Mouse (Mus musculus) v-Abl transformed pro-B cells (cell line): Measurements from ENCODE around the gene 2310011J03Rik.

Experiments used
- in situ Hi-C, 2 experiments: fragments of 400-800 bp; cut with MboI; formaldehyde crosslinking; loops; one replicate each; pipeline ENCODE4 v1.15.1; 2025; ENCODE audit not compliant: unreplicated experiment in 2 of 2

The 2310011J03Rik gene

GRCm38 (mm10) chr10:80320340-80320760 lies at the start of gene 2310011J03Rik:
Gene 2310011J03Rik (minus strand): TSS chr10:80320537.
- in situ Hi-C loops = loop anchor here in 1 of 2 experiments (5.0 kb wide), 1 partner anchor 53 kb away; no protein-coding TSS in a partner anchor

GRCm38 (mm10) chr10:80368392-80368791 lies 48.1 kb upstream of the 2310011J03Rik start:
- in situ Hi-C loops = no loop called here

DNA sequence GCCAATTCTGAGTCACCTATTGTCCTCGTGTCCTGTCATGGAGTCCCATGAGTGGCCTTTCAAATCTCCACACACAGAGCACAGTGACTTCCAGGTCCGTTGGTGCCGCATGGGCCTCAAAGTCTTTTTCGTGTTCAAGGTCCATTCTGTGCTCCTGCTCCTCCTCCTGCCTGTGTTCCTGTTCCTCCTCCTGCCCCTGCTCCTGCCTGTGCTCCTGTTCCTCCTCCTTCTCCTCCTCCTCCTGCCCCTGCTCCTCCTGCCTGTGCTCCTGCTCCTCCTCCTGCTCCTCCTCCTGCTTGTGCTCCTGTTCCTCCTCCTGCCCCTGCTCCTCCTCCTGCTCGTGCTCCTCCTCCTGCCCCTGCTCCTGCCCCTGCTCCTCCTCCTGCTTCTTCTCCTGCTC lies 47.6 kb upstream of the 2310011J03Rik start:
- in situ Hi-C loops = no loop called here

DNA sequence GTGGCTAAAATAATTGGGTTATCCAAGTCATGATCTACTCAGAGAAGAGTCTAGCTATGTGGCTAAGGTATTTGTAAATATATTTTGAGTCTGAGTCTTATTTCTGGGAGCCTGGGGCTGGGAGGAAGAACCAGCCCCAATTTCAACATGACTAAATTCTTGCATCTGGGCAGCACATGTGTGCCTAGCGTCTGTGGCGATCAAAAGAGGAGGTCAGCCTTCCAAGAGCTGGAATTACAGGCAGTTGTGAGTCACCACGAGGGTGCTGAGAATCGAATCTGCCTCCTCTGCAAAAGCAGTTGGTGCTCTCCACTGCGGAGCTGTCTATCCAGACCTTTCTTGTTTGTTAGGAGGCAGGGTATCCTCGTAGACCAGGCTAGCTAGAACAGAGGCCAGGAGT lies 45.4 kb upstream of the 2310011J03Rik start:
- in situ Hi-C loops = no loop called here

DNA sequence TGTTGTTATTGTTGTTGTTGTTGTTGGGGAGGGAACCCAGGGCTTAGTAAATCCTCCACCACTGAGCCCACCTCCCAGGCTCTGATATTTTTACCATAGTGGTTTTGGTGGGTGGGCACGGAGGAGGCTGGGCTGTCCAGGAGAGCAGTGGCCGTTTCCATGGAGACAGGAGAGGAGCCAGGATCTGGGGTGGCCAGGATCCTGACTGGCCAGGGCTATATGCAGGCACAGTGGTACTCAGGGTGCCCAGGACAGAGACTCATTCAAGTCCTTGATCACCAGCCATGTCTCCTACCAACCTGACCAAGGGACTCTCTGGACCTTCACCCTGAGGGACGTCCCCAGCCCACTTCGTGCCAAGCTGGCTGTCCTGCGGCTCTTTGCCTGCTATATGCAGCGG lies 43.4 kb upstream of the 2310011J03Rik start:
- in situ Hi-C loops = no loop called here

DNA sequence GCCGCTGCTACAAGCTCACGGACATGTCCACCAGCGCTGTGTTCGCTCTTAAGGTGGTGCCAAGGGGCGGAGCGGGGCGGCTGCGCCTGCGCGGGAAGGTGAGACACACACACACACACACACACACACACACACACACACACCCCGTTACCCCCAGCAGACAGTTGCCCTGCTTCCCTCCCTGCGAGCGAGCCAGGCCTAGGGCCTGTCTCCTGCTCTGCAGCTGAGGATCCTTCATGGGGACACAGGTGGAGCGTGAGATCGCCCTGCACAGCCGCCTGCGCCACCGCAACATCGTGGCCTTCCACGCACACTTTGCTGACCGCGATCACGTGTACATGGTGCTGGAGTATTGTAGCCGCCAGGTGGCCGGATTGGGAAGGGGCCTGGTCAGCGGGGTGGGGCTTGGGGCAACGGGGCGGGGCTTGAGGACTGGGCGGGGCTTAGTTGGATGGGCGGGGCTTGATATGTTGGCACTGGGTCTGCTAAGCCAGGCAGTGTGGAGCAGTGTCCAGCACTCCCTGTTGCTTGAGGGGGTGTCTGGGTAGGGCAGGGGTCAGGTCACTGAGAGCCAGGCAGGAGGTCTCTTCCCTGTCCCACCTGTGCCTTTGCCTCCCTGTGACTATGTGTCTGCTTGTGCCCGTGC lies 37.8 kb upstream of the 2310011J03Rik start:
- in situ Hi-C loops = no loop called here

- in situ Hi-C loops = no loop called here
Observed at GRCm38 (mm10) chr10:80357336-80357735, 37.0 kb upstream of the 2310011J03Rik start.

GRCm38 (mm10) chr10:80356737-80357136 lies 36.4 kb upstream of the 2310011J03Rik start:
- in situ Hi-C loops = no loop called here

DNA sequence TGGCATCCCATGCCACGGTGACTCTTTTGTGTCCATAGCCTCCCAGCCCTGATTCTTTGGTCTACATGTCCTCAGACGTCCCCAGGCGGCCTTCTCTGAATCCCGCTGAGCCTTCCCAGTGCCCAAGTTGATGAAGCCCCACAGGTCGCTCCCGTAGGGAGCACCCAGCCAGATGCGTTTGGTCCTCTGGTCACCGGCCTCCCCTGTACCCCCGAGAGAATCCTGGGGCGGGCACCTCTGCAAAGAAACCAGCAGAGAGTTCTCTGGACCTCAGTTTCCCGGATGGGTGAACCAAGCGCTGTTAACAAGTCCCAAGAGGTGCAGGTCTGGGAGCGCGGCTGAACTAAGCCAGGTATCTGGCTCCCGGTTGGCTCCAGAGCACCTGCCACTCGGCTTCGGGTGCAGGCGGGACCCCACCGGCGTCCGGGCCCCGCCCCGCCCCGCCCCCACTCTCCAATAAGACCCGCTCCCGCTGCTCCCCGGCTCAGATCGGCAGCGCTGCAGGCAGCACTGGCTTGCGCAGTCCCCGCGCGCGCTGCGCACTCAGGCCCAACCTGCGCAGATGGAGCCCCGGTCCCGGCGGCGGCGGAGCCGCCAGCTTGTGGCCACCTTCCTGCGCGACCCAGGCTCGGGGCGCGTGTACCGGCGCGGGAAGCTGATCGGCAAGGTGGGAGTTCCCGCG lies 35.8 kb upstream of the 2310011J03Rik start, which contains the start of gene Plk5:
Gene Plk5, plus strand, starts transcription at position 459 of the 682 bp plus-strand sequence.
- in situ Hi-C loops = no loop called here

- in situ Hi-C loops = no loop called here
Observed at GRCm38 (mm10) chr10:80355431-80355830, 35.1 kb upstream of the 2310011J03Rik start.

GRCm38 (mm10) chr10:80352727-80353126 lies 32.4 kb upstream of the 2310011J03Rik start:
- in situ Hi-C loops = no loop called here

GRCm38 (mm10) chr10:80351896-80352295 lies 31.6 kb upstream of the 2310011J03Rik start:
- in situ Hi-C loops = no loop called here

- in situ Hi-C loops = no loop called here
Observed at GRCm38 (mm10) chr10:80350292-80350691, 30.0 kb upstream of the 2310011J03Rik start.

GRCm38 (mm10) chr10:80348981-80349380 lies 28.6 kb upstream of the 2310011J03Rik start:
- in situ Hi-C loops = loop anchor here (5.0 to 10.0 kb wide), 3 partner anchors 54 to 177 kb away; partner anchors contain the start of genes 1600002K03Rik (in 1 of the 2), Apc2 (in 1 of the 2), Efna2 (in 1 of the 2) and Rps15 (in 1 of the 2)

GRCm38 (mm10) chr10:80348244-80348781 lies 28.0 kb upstream of the 2310011J03Rik start, which contains the start of gene Adamtsl5:
Gene Adamtsl5 (minus strand): TSS chr10:80348412.
- in situ Hi-C loops = loop anchor here (5.0 to 10.0 kb wide), 3 partner anchors 54 to 176 kb away; partner anchors contain the start of genes 1600002K03Rik (in 1 of the 2), Apc2 (in 1 of the 2), Efna2 (in 1 of the 2) and Rps15 (in 1 of the 2)

- in situ Hi-C loops = loop anchor here (5.0 to 10.0 kb wide), 3 partner anchors 53 to 175 kb away; partner anchors contain the start of genes 1600002K03Rik (in 1 of the 2), Apc2 (in 1 of the 2), Efna2 (in 1 of the 2) and Rps15 (in 1 of the 2)
Observed at GRCm38 (mm10) chr10:80347514-80347967, 27.2 kb upstream of the 2310011J03Rik start.

DNA sequence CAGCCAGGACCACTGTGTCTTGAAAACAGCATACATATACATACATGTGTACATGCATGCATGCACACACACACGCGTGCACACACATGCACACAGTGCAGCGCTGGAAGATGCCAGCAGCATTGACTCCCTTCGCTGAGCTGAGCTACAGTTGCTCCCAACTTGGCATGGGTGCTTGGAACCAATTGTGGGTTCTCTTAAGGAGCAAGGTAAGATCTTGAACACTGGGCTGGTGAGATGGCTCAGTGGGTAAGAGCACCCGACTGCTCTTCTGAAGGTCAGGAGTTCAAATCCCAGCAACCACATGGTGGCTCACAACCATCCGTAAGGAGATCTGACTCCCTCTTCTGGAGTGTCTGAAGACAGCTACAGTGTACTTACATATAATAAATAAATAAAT lies 25.6 kb upstream of the 2310011J03Rik start:
- in situ Hi-C loops = loop anchor here (5.0 to 10.0 kb wide), 3 partner anchors 51 to 174 kb away; partner anchors contain the start of genes 1600002K03Rik (in 1 of the 2), Apc2 (in 1 of the 2), Efna2 (in 1 of the 2) and Rps15 (in 1 of the 2)

DNA sequence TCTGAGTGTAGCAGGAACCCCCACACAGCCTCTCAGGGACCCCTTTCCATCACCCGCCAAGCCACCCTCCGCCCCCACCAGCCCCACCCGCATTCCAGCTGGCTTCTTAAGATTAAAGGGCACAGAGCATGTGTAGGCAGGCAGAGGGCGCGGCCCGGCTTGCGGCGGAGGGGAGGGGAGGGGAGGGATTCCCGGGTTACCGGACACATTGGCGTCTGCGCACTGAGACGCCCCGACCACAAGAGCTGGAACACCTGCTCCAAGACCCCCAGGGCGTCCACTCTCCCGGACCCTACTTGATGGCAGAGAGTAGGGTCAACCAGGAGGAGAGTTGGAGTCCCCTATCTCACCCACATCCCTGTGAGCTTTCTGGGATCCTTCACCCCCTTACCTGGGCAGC lies 24.8 kb upstream of the 2310011J03Rik start:
- in situ Hi-C loops = loop anchor here (5.0 to 10.0 kb wide), 3 partner anchors 50 to 173 kb away; partner anchors contain the start of genes 1600002K03Rik (in 1 of the 2), Apc2 (in 1 of the 2), Efna2 (in 1 of the 2) and Rps15 (in 1 of the 2)

DNA sequence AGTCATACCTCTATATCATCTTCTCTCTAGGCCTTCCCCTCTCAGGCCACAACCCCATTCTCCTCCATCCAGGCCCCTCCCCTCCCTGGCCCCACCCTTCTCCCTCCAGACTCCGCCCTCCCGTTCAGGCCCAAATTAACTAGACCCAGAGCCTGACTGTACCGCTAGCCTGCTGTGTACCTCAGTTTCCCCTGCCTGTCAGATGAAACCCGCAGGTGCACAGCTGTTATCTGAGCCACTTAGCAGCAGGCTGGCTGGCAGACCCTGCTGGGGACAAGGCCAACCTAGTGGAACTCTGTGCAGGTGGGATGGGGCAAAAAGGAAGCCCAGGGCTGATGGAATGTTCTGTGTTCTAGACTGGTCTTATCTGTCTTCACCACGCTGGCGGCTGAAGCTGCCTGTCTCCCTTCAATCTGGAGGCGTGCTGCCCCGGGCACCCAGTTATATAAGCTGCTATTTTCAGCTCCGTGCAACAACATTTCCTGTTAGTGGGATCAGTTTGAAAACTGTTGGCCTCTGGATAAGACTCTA lies 23.9 kb upstream of the 2310011J03Rik start:
- in situ Hi-C loops = loop anchor here in 1 of 2 experiments (10.0 kb wide), 1 partner anchor 49 kb away; the partner anchor contains the start of genes Apc2 and Rps15

DNA sequence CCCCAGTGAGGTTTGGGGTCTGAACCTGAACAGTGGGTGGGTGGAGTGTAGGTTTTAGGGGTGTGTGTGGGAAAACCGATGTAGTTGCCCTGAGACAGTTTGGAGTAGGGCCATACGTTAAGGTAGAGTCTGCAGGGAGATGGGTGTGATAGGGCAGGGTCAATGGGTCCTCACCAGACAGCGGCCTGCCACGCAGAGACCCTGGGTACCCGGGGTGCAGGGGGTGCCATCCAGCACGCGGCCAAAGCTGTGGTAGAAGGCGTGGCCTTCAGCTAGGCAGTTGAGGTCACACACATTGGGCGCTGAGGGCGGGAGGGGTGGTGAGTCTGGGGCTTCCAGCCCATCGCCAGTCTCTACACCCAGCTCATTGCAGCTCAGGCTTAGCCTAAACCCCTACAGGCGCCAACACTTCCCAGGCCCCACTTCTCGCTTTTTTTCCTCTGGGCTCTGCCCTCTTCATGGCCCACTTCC lies 23.1 kb upstream of the 2310011J03Rik start:
- in situ Hi-C loops = loop anchor here in 1 of 2 experiments (10.0 kb wide), 1 partner anchor 49 kb away; the partner anchor contains the start of genes Apc2 and Rps15
